Mouse (Mus musculus) cerebral cortex, adult 2 months (tissue): ENCODE measurements around the gene Lmbrd1.

Experiments used
- WGBS: fragments of 180-500 bp; shearing (Covaris S2); methylation state at CpG from one replicate; pipeline ENCODE4 v1.1.7; 2018; 5-methylcytosine and 5-hydroxymethylcytosine counted together

The Lmbrd1 gene

GRCm38 (mm10) chr1:24732286-24732685 lies 53.9 kb downstream of the Lmbrd1 start:
- 92% methylated on average over 3 of the region's 3 CpGs for WGBS

- WGBS: 64% methylated on average over 5 of the region's 5 CpGs
These were observed 56.4 kb downstream of the Lmbrd1 start for GRCm38 (mm10) chr1:24734866-24735265.

GRCm38 (mm10) chr1:24740903-24741302 lies 62.5 kb downstream of the Lmbrd1 start:
- 81% methylated on average over 3 of the region's 3 CpGs for WGBS

- 41% methylated on average over 3 of the region's 3 CpGs for WGBS
These were observed 63.1 kb downstream of the Lmbrd1 start for GRCm38 (mm10) chr1:24741552-24741951.

GRCm38 (mm10) chr1:24743191-24743924 lies 64.9 kb downstream of the Lmbrd1 start:
- 90% methylated on average over 9 of the region's 9 CpGs for WGBS

GRCm38 (mm10) chr1:24752715-24753114 lies 74.3 kb downstream of the Lmbrd1 start:
- WGBS: 90% methylated on average over 4 of the region's 4 CpGs

GRCm38 (mm10) chr1:24758516-24758915 lies 80.1 kb downstream of the Lmbrd1 start:
- WGBS: 64% methylated on average over 8 of the region's 8 CpGs

GRCm38 (mm10) chr1:24766466-24766865 lies 88.0 kb downstream of the Lmbrd1 start:
- 87% methylated on average over 8 of the region's 8 CpGs for WGBS

GRCm38 (mm10) chr1:24767197-24767596 lies 88.8 kb downstream of the Lmbrd1 start:
- 96% methylated on average over 3 of the region's 3 CpGs for WGBS

- 35% methylated on average over 2 of the region's 2 CpGs for WGBS
These were observed 95.2 kb downstream of the Lmbrd1 start for GRCm38 (mm10) chr1:24773642-24774041.

- WGBS: 97% methylated on average over 2 of the region's 2 CpGs
These were observed 98.1 kb downstream of the Lmbrd1 start for GRCm38 (mm10) chr1:24776576-24776975.

- WGBS: 86% methylated on average over 6 of the region's 6 CpGs
These were observed 114.7 kb downstream of the Lmbrd1 start for GRCm38 (mm10) chr1:24793168-24793567.

- 97% methylated on average over 21 of the region's 21 CpGs for WGBS
These were observed 129.5 kb downstream of the Lmbrd1 start for GRCm38 (mm10) chr1:24807971-24808370.
